Mouse (Mus musculus): Measurements from ENCODE around the gene Cyp4f14. TPM values are rescaled to one million over a fixed set of nuclear protein-coding genes. Genes with fewer than 3 reads are reported as not detected.

Gene Cyp4f14
- polyA plus RNA-seq, 1 experiment from 2014 or later = not detected

GRCm38 (mm10) chr17:32905239-32905638 lies 11.9 kb downstream of the Cyp4f14 start:
- H3K9me3 ChIP-seq (ENCODE audit: control insufficient read depth, low read length) = no peaks in the 10 kb centered on the region
- H3K4me3 ChIP-seq (ENCODE audit: low read depth, low read length) = no peak overlapping the region
- H3K9ac ChIP-seq (ENCODE audit: low read depth, low read length) = no peak overlapping the region; the same call in 1 of the 2 replicates
- peak; percentile 14 for DNase-seq (ENCODE audit: low spot score)
- 0 out of 2 replicates have a peak, but pooled peaks cover 2% of the 10 kb centered on the region for H3K4me1 ChIP-seq (ENCODE audit: control insufficient read depth, insufficient read depth, low read length)
- H3K27ac ChIP-seq (replicated peaks; ENCODE audit: low read depth, low read length) = no peak overlapping the region
- H3K36me3 ChIP-seq (ENCODE audit: control insufficient read depth, insufficient read depth, low read length) = no peaks in the 10 kb centered on the region
- H3K27me3 ChIP-seq (replicated peaks; ENCODE audit: control insufficient read depth, insufficient read depth, low read length) = no peaks in the 10 kb centered on the region
- WGBS = 15% methylated on average over 19 of the region's 19 CpGs
- peak overlapping the region; percentile 30; the same call in 1 of the 2 replicates for H3K4me2 ChIP-seq (ENCODE audit: low read depth, low read length)
- no peak for ATAC-seq (ENCODE audit: low read depth)

DNA sequence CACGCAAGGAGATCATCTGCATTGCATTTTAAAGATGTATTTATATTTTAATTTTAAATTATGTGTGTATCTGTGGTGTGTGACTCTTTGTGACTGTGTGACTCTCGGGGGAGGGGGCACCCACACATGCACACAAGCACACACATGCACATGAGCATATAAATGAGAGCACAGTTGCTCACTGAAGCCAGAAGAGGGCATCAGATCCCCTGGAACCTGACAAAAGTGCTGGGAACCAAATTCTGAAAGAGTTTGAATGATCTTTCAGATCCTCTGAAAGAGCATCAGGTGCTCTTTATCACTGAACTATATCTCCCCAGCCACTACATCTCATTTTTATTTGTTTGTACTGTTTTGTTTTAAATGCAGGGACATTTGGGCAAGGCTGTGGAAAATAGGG lies 12.7 kb downstream of the Cyp4f14 start:
- H3K27ac ChIP-seq (replicated peaks; ENCODE audit: low read depth, low read length) = no peak overlapping the region
- DNase-seq (ENCODE audit: low spot score) (peak; percentile 3), ATAC-seq (ENCODE audit: low read depth) (no peak)
- 0 out of 2 replicates have a peak, but pooled peaks cover 2% of the 10 kb centered on the region for H3K4me1 ChIP-seq (ENCODE audit: control insufficient read depth, insufficient read depth, low read length)
- no peaks in the 10 kb centered on the region for H3K36me3 ChIP-seq (ENCODE audit: control insufficient read depth, insufficient read depth, low read length)
- no peak overlapping the region for H3K4me3 ChIP-seq (ENCODE audit: low read depth, low read length)
- 57% methylated on average over 2 of the region's 2 CpGs for WGBS
- no peaks in the 10 kb centered on the region for H3K9me3 ChIP-seq (ENCODE audit: control insufficient read depth, low read length)
- H3K27me3 ChIP-seq (replicated peaks; ENCODE audit: control insufficient read depth, insufficient read depth, low read length) = no peaks in the 10 kb centered on the region
- no peak overlapping the region for H3K9ac ChIP-seq (ENCODE audit: low read depth, low read length)
- H3K4me2 ChIP-seq (ENCODE audit: low read depth, low read length) = no peak overlapping the region

DNA sequence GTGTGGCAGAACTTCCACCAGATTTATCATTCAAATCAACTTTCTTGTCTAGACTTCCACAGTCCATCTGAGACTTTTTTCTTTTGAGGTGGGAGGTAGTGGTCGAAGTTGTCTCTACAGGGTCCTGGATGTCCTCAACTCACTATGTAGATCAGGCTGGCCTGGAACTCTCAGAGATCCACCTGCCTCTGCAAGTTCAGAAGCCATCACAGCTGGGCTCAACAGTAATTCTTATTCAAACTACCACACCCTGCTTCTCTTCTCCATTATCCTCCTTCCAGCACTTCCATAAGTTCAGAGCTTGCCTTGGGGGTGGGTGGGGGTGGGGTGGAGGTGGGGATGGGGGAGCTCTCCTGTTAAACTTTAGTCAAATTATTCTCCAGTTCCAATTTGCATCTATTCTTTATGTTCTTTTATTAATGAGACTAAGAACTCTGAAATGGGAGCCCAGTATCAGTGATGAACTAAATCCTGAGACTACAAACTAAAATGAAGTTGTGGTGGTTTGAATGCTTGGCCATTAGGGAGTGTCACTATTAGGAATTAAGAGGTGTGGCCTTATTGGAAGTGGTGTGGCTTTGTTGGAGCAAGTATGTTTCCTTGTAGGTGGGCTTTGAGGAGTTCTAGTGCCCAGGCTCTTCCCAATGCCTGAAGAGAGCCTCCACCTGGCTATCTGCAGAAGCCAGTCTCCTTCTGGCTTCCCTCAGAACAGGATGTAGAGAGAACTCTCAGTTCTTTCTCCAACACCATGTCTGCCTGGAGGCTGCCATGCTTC lies 15.2 kb downstream of the Cyp4f14 start:
- Histone ChIP-seq H3K36me3 (ENCODE audit: control insufficient read depth, insufficient read depth, low read length) (no peaks in the 10 kb centered on the region), H3K27ac (replicated peaks; ENCODE audit: low read depth, low read length) (no peak overlapping the region), H3K27me3 (replicated peaks; ENCODE audit: control insufficient read depth, insufficient read depth, low read length) (no peaks in the 10 kb centered on the region), H3K4me3 (ENCODE audit: low read depth, low read length) (no peak overlapping the region), H3K4me2 (ENCODE audit: low read depth, low read length) (no peak overlapping the region), H3K9ac (ENCODE audit: low read depth, low read length) (no peak overlapping the region), H3K4me1 (ENCODE audit: control insufficient read depth, insufficient read depth, low read length) (0 out of 2 replicates have a peak, but pooled peaks cover 2% of the 10 kb centered on the region), H3K9me3 (ENCODE audit: control insufficient read depth, low read length) (no peaks in the 10 kb centered on the region)
- ATAC-seq (ENCODE audit: low read depth) (no peak), DNase-seq (ENCODE audit: low spot score) (no peak)
- WGBS = 59% methylated on average over 1 of the region's 1 CpGs

DNA sequence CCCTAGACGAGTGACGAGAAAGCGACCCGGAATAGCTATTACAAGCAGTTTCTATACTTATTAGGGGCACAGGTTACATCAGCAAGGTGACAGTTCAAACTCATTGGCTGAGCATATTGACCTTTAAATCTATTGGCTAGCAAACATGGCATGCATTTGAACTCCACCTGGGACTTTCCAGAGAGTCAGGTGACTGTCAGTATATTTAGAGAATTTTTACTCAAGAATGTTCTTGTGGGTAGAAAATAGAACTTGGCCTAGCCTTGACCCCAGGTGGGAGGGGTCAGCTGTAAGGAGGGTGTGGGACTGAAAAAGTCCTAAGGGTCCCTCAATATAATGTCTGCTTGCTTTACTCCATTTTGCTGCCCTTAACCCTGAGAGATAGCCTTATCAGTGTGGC lies 21.7 kb downstream of the Cyp4f14 start:
- Histone ChIP-seq H3K4me3 (ENCODE audit: low read depth, low read length) (no peak overlapping the region), H3K27ac (replicated peaks; ENCODE audit: low read depth, low read length) (no peak overlapping the region), H3K4me1 (ENCODE audit: control insufficient read depth, insufficient read depth, low read length) (peaks cover 2% of the 10 kb centered on the region), H3K27me3 (replicated peaks; ENCODE audit: control insufficient read depth, insufficient read depth, low read length) (no peaks in the 10 kb centered on the region), H3K9ac (ENCODE audit: low read depth, low read length) (no peak overlapping the region), H3K9me3 (ENCODE audit: control insufficient read depth, low read length) (no peaks in the 10 kb centered on the region), H3K4me2 (ENCODE audit: low read depth, low read length) (no peak overlapping the region), H3K36me3 (ENCODE audit: control insufficient read depth, insufficient read depth, low read length) (no peaks in the 10 kb centered on the region)
- ATAC-seq (ENCODE audit: low read depth) = no peak
- WGBS = 88% methylated on average over 4 of the region's 4 CpGs
- no peak for DNase-seq (ENCODE audit: low spot score)

- Histone ChIP-seq H3K9ac (ENCODE audit: low read depth, low read length) (no peak overlapping the region), H3K4me1 (ENCODE audit: control insufficient read depth, insufficient read depth, low read length) (peaks cover 12% of the 10 kb centered on the region), H3K9me3 (ENCODE audit: control insufficient read depth, low read length) (no peaks in the 10 kb centered on the region), H3K27ac (replicated peaks; ENCODE audit: low read depth, low read length) (no peak overlapping the region), H3K36me3 (ENCODE audit: control insufficient read depth, insufficient read depth, low read length) (no peaks in the 10 kb centered on the region), H3K4me3 (ENCODE audit: low read depth, low read length) (no peak overlapping the region), H3K27me3 (replicated peaks; ENCODE audit: control insufficient read depth, insufficient read depth, low read length) (no peaks in the 10 kb centered on the region), H3K4me2 (ENCODE audit: low read depth, low read length) (no peak overlapping the region)
- 77% methylated on average over 3 of the region's 3 CpGs for WGBS
- DNase-seq (ENCODE audit: low spot score) (no peak), ATAC-seq (ENCODE audit: low read depth) (no peak)
These were observed 23.2 kb downstream of the Cyp4f14 start for GRCm38 (mm10) chr17:32893901-32894300.

DNA sequence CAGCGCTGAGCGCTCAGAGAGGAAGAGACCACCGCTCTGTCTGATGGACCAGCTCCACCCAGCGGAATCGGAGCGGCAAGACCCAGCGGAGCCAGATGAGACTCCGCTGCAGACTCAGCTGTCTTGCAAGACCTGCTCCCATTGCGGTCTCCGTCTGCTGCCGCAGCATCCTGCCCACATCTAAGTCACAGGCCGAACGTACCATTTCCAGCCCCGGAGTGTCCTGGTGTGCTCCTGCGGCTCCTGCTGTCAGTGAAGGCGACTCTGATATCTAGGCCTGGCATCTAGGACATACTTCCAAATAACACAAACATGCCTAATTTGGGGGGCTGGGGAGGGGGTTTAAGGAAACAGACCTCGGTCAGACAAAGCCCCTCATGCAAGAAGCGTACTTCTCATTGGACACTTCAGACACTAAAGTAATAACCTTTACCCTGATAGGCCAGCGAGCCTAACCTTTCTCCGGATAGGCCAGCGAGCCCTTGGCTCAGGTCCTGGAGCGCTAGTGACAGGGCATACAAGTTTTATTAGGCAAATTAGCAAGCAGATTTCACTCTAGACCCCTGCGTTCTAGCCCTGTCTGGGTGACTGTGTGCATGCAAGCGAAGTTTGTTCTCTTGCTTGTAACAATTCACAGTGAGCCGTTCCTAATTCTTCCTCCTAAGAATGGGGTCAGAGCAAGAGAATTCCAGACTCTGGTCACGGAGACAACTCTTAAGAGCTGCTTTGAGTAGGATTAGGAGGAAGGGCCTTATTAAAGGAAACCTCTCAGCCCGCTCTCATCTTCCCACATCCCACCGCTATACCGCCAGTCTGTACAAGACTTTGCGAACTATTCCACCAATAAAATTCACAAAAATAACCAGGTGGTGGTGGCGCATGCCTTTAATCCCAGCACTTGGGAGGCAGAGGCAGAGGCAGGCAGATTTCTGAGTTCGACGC lies 25.6 kb downstream of the Cyp4f14 start, which contains the start of gene Zfp870:
TSS of gene Zfp870 (minus strand) at position 404 of the 942 bp plus-strand sequence.
- Histone ChIP-seq H3K36me3 (ENCODE audit: control insufficient read depth, insufficient read depth, low read length) (no peaks in the 10 kb centered on the region), H3K9ac (ENCODE audit: low read depth, low read length) (peak within 1 kb of the TSS; percentile 87)

GRCm38 (mm10) chr17:32890852-32891238 lies 26.3 kb downstream of the Cyp4f14 start:
- DNase-seq (ENCODE audit: low spot score) (no peak), ATAC-seq (ENCODE audit: low read depth) (peak; percentile 15; the same call in 1 of the 2 replicates)
- Histone ChIP-seq H3K4me3 (ENCODE audit: low read depth, low read length) (peak overlapping the region; percentile 73), H3K4me1 (ENCODE audit: control insufficient read depth, insufficient read depth, low read length) (peaks cover 12% of the 10 kb centered on the region), H3K9ac (ENCODE audit: low read depth, low read length) (peak overlapping the region; percentile 87), H3K27me3 (replicated peaks; ENCODE audit: control insufficient read depth, insufficient read depth, low read length) (no peaks in the 10 kb centered on the region), H3K27ac (replicated peaks; ENCODE audit: low read depth, low read length) (peak overlapping the region; percentile 83), H3K9me3 (ENCODE audit: control insufficient read depth, low read length) (no peaks in the 10 kb centered on the region), H3K4me2 (ENCODE audit: low read depth, low read length) (peak overlapping the region; percentile 78), H3K36me3 (ENCODE audit: control insufficient read depth, insufficient read depth, low read length) (0 out of 2 replicates have a peak, but pooled peaks cover 2% of the 10 kb centered on the region)
- WGBS = 4% methylated on average over 9 of the region's 11 CpGs

More for the DNA sequence above, 25.6 kb downstream of the Cyp4f14 start, which contains the start of gene Zfp870:
- Histone ChIP-seq H3K4me2 (ENCODE audit: low read depth, low read length) (peak within 1 kb of the TSS; percentile 78), H3K27ac (replicated peaks; ENCODE audit: low read depth, low read length) (peak within 1 kb of the TSS; percentile 83), H3K4me3 (ENCODE audit: low read depth, low read length) (peak within 1 kb of the TSS; percentile 73), H3K4me1 (ENCODE audit: control insufficient read depth, insufficient read depth, low read length) (peaks cover 12% of the 10 kb centered on the region), H3K9me3 (ENCODE audit: control insufficient read depth, low read length) (no peaks in the 10 kb centered on the region), H3K27me3 (replicated peaks; ENCODE audit: control insufficient read depth, insufficient read depth, low read length) (no peaks in the 10 kb centered on the region)
- WGBS = 14% methylated on average over 30 of the region's 33 CpGs
- peak; percentile 99 for ATAC-seq (ENCODE audit: low read depth)
- peak; percentile 97 for DNase-seq (ENCODE audit: low spot score)

GRCm38 (mm10) chr17:32889611-32890010 lies 27.5 kb downstream of the Cyp4f14 start:
- DNase-seq (ENCODE audit: low spot score) = no peak
- H3K4me3 ChIP-seq (ENCODE audit: low read depth, low read length) = no peak overlapping the region
- ATAC-seq (ENCODE audit: low read depth) = no peak
- H3K4me1 ChIP-seq (ENCODE audit: control insufficient read depth, insufficient read depth, low read length) = peaks cover 12% of the 10 kb centered on the region
- H3K36me3 ChIP-seq (ENCODE audit: control insufficient read depth, insufficient read depth, low read length) = peaks cover 13% of the 10 kb centered on the region; the same call in 1 of the 2 replicates
- H3K4me2 ChIP-seq (ENCODE audit: low read depth, low read length) = no peak overlapping the region
- no peaks in the 10 kb centered on the region for H3K27me3 ChIP-seq (replicated peaks; ENCODE audit: control insufficient read depth, insufficient read depth, low read length)
- H3K9me3 ChIP-seq (ENCODE audit: control insufficient read depth, low read length) = no peaks in the 10 kb centered on the region
- H3K9ac ChIP-seq (ENCODE audit: low read depth, low read length) = 0 out of 2 replicates have a peak overlapping the region, but pooled peaks have one; percentile 87
- WGBS = 94% methylated on average over 6 of the region's 6 CpGs
- no peak overlapping the region for H3K27ac ChIP-seq (replicated peaks; ENCODE audit: low read depth, low read length)
